Mouse (Mus musculus) common myeloid progenitor, adult 5-6 weeks (primary cell): Measurements from ENCODE around the gene Dnajc9. TPM values are rescaled to one million over a fixed set of nuclear protein-coding genes. Genes with fewer than 3 reads are reported as not detected.

Source experiments
- ATAC-seq: replicated peaks from 2 replicates; pipeline ENCODE4 v1.8.0; 2016; ENCODE audit warnings: low read depth, mild to moderate bottlenecking, moderate TSS enrichment, inconsistent platforms; ENCODE audit not compliant: poor library complexity, severe bottlenecking
- total RNA-seq: library from RNA; stranded (forward); fragments of 200-1000, 187-1606 nt; gene quantifications from 2 replicates; pipeline ENCODE4 v1.2.3, GENCODE M21; 2017

The Dnajc9 gene
- total RNA-seq, 1 experiment from 2014 or later: 329 TPM

GRCm38 (mm10) chr14:20368271-20368670 is 20.4 kb downstream of the Dnajc9 start:
- ATAC-seq: no peak

DNA sequence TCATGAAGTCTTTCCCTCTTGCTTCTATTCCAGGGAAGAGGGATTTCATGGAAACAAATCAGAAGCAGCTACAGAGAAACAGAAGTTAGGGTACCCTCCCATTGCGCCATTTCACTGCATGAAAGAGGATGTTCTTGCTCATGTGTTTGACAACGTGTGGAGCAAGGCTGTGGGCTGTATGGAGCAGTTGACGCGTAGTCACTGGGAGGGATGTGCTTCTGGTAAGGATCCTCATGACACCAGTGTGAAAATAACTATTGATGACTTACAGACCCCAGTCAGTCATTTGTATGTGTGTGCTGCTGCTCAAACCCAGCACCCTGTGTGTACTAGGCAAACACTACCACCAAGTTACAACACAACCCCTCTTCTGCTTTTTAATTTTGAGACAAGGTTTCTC is 25.5 kb downstream of the Dnajc9 start:
- no peak for ATAC-seq

GRCm38 (mm10) chr14:20347991-20348541 is 40.6 kb downstream of the Dnajc9 start, which contains the start of the genes Ecd and Fam149b:
Gene Ecd, minus strand, starts transcription at chr14:20348121.
Gene Fam149b, plus strand, starts transcription at chr14:20348162.
- peak; percentile 97 for ATAC-seq

DNA sequence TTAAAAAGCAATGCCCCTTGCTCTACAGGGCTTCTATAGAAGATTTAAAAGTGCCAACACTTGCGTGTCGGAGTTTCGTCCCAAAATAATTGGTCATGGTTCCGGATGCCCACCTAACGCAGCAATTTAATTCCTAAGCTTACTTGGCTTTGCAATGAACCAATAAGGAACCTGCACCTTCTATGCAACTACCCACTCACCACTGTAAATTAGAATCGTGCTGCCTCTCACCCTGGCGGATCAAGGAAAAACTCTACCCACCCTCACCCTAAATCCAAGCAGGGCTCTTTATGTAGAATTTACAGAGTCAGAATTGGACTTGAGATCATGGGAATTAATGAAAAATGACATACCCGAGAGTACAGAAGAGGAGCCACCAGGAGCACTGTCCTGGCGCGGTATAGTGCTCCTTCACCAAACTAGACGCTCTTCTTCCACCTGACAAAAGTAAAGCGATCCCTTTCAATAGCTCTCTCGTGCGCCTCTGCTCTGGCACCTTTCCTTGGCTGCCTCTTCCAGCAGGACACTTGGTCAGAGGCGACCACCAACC is 41.2 kb downstream of the Dnajc9 start:
- ATAC-seq: peak; percentile 49

DNA sequence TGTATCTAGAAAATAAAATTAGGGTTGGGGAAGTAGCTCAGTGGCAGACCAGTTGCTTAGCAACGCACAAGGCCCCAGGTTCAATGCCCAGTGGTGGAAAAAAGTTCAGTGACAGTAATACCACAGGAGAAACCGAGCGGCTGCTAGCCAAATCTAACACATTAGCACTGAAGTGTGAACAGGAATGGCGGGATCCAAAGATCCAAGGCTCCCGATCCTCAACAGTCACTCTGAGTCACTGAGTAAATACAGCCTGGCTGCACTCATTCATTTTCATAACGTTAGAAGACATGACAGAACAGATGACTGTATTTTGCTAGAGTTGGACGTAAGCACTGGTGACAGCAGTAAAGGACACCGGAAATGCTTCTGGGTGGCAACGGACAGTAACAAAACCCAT is 42.8 kb downstream of the Dnajc9 start:
- no peak for ATAC-seq

DNA sequence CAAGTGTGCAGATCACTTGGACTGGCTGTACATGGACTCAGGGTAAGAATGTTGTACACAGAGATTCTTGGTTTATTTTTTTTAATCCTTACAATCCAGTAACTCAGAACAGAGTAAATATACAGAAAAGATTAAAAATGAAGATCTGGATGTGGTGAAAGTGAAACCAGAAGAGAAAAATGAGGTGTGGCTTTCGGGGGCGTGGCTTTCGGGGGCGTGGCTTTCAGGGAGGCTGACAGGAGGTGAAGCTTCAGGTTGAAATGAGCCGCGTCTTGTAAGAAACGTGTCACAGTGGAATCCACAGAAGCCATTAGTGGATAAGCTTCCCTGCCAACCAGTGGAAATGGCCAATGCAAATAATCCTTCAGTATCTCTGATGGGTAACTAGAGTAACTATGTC is 47.8 kb downstream of the Dnajc9 start:
- ATAC-seq: peak; percentile 63; the same call in 1 of the 2 replicates

- 0 out of 2 replicates have a peak, but pooled peaks have one; percentile 39 for ATAC-seq
Observed at GRCm38 (mm10) chr14:20340149-20340548, 48.6 kb downstream of the Dnajc9 start.

- no peak for ATAC-seq
Observed at GRCm38 (mm10) chr14:20339415-20339814, 49.3 kb downstream of the Dnajc9 start.

Other genes starting within 250 kb of the Dnajc9 start
- gene Kcnk5, start 207.1 kb downstream of the Dnajc9 start, total RNA-seq: 11.4 and 13.9 TPM in 2 replicates
- not detected in 2 replicates for gene Kcnk16, start 119.7 kb downstream of the Dnajc9 start, total RNA-seq
- gene Nudt13, start 94.2 kb downstream of the Dnajc9 start, total RNA-seq: 8.2 and 10.1 TPM in 2 replicates
- 60.3 and 73.0 TPM in 2 replicates for gene Ecd, start 40.8 kb downstream of the Dnajc9 start, total RNA-seq
- 21.5 and 28.5 TPM in 2 replicates for gene Fam149b, start 40.7 kb downstream of the Dnajc9 start, total RNA-seq
- 38.8 and 43.9 TPM in 2 replicates for gene Mrps16, start 4.7 kb upstream of the Dnajc9 start, total RNA-seq
- 0.05 TPM in 1 of 2 replicates, not detected in the other for gene Cfap70, start 63.3 kb upstream of the Dnajc9 start, total RNA-seq
- gene Anxa7, start 91.2 kb upstream of the Dnajc9 start, total RNA-seq: 48.7 and 60.9 TPM in 2 replicates
- 1.1 and 1.9 TPM in 2 replicates for gene Mss51, start 108.0 kb upstream of the Dnajc9 start, total RNA-seq
- 55.1 and 94.1 TPM in 2 replicates for gene Ppp3cb, start 157.7 kb upstream of the Dnajc9 start, total RNA-seq